Mouse (Mus musculus): Measurements from ENCODE around the gene Sox10.

GRCm38 (mm10) chr15:79213591-79213990 is 48.6 kb upstream of the Sox10 start:
- TF ChIP-seq CTCF (conservative IDR thresholded peaks at IDR 0.05; ENCODE audit: low read length) (no peak), POU5F1 (IDR thresholded peaks at IDR 0.05; ENCODE audit: borderline replicate concordance, low read length) (no peak)

Measured in E14TG2a.4 (cell line).